Mouse (Mus musculus): Measurements from ENCODE around the gene Mpc2. TPM values are rescaled to one million over a fixed set of nuclear protein-coding genes. Genes with fewer than 3 reads are reported as not detected.

Mpc2 gene
- polyA plus RNA-seq, 1 experiment from 2014 or later = 136 TPM

Other genes with a start within 250 kb of the Mpc2 start
- 83.5 and 89.0 TPM in 2 replicates for gene Tiprl, start 223.6 kb upstream of the Mpc2 start, polyA plus RNA-seq (2014; fragmentation: Nextera tagmentation; extraction: Ambion mirVana)
- 1.6 and 2.1 TPM in 2 replicates for gene Gpr161, start 164.8 kb upstream of the Mpc2 start, polyA plus RNA-seq (2014; fragmentation: Nextera tagmentation; extraction: Ambion mirVana)
- gene Dcaf6, start 162 bp upstream of the Mpc2 start, polyA plus RNA-seq (2014; fragmentation: Nextera tagmentation; extraction: Ambion mirVana) = 14.3 and 14.4 TPM in 2 replicates
- 0.20 TPM in 1 of 2 replicates, not detected in the other for gene Adcy10, start 24.5 kb downstream of the Mpc2 start, polyA plus RNA-seq (2014; fragmentation: Nextera tagmentation; extraction: Ambion mirVana)
- gene Mpzl1, start 173.9 kb downstream of the Mpc2 start, polyA plus RNA-seq (2014; fragmentation: Nextera tagmentation; extraction: Ambion mirVana) = 172 and 187 TPM in 2 replicates
- 29.1 and 31.4 TPM in 2 replicates for gene Rcsd1, start 249.1 kb downstream of the Mpc2 start, polyA plus RNA-seq (2014; fragmentation: Nextera tagmentation; extraction: Ambion mirVana)

Measured in intestine, embryonic 14.5 days (tissue).